Mouse (Mus musculus) brain, adult 2 months (tissue): ENCODE measurements at regions not wholly inside any gene's neighbourhood (a gene's known extent, or its start where the extent isn't known, plus 50 kb on each side); places are given as distances from the start of the nearest gene placed in this dataset.
A peak's percentile ranks its signal among the peaks of the same experiment; 100 is the strongest.

Experiments used
- DNase-seq: peaks from one replicate; pipeline ENCODE4 v3.0.0; 2011; ENCODE audit warnings: low read depth, low spot score

- peak; percentile 9 for DNase-seq
Measured at GRCm38 (mm10) chr13:31166286-31166685, 192.3 kb downstream of the Gm5447 start.

- no peak for DNase-seq
Measured at GRCm38 (mm10) chr13:31168854-31169253, 194.8 kb downstream of the Gm5447 start.

GRCm38 (mm10) chr13:31171751-31172150 is 197.7 kb downstream of the Gm5447 start:
- no peak for DNase-seq

DNA sequence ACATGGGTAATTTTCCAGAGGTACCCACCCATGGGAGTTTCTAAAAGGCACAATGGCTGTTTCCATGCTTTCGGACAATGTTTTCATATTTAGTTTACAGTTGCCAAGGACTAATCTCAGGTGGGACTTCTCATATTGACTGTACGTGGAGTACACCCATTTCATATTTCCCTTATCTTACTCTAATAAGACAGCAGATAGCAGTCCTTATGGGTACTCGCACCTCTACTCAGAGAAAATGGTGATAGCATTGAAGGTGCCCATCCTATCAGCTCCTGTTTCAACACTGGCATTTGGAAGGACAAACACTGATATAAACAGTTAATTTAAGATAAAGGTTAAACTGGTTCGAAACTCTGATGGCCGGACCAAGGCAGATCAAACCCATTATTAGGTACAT is 198.6 kb downstream of the Gm5447 start:
- no peak for DNase-seq

DNA sequence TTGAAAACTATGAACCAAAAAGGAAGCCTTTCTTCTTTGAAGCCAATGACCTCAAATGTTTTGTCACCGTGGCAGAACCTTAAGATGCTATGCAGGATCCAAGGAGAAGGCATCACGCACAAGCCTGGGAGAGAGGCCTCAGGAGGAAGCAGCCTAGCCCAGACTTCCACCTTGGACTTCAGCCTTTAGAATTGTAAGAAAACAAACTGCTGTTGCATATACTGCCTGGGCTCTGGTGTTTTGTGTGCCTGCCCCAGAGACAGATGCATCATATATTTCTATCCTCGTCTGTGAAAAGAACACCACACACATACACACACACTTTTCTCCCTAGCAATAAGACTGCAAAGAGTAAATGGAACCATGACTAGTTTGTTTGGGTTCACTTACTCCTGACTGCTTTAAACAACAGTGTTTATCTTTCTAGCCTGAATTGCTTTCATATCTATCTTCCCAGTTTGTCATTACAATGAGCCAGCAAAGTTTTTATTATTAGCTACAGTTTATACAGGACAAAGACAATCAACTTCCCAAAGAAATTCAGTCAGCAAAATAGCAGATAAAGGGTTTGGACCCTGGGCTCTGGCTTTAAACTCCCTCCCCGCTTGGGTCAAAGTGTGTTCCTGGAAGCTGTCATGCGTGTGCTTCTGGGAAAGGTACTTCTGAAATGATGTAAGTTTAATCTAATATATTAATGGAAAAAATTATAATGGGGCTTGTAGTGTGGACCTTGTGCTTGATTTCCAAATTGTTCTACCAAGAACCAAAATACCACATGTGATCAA is 204.2 kb downstream of the Gm5447 start:
- no peak for DNase-seq

- DNase-seq, result no peak
Measured at GRCm38 (mm10) chr13:31178964-31179363, 205.0 kb downstream of the Gm5447 start.

GRCm38 (mm10) chr13:31179407-31180001 is 205.5 kb downstream of the Gm5447 start:
- DNase-seq, result peak; percentile 66

DNA sequence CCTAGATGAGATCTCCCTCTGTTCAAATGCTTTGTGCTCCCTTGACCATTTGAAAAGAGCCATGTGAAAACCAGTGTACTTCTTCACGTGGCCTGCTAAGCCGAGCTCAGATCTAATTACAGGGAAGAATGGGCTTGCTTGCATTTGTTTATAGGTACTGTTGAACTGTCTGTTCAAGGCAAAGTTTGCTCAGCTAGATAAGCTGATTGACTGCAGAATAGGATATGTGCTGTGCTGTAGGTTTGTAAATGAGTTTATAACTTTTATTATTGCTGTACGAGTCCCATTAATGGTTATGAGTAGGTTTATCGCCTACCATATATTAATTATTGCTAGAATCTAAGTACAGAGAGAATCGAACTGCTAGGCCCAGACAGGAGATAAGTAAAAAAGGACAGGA is 207.5 kb downstream of the Gm5447 start:
- DNase-seq, result no peak

- DNase-seq, result no peak
Measured at GRCm38 (mm10) chr13:31184845-31185834, 211.1 kb downstream of the Gm5447 start.

GRCm38 (mm10) chr13:31186805-31187589 is 213.0 kb downstream of the Gm5447 start:
- DNase-seq, result no peak

GRCm38 (mm10) chr13:31189116-31189515 is 215.1 kb downstream of the Gm5447 start:
- DNase-seq, result peak; percentile 32

DNA sequence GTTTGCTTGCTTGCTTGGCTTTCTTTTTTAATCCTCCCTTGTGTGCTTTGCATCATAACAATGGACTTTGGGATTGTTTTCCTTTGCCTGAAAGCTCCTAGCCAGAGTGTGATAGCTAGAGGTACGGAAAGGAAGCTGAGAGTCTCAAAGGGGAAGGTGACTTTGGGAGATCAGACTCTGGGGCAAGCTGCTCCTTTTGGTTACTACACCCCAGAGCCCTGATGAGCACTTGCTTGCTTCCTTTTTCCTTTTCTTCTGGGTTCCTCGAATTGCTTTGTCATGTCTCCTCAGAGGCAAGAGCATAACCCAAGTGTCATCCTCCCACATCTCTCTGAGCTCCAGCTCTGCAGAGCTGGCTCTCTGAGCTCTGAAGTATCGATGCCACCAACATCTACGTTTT is 216.0 kb downstream of the Gm5447 start:
- DNase-seq, result no peak

- DNase-seq, result no peak
Measured at GRCm38 (mm10) chr13:31191344-31192139, 217.5 kb downstream of the Gm5447 start.

- no peak for DNase-seq
Measured at GRCm38 (mm10) chr13:31194971-31195370, 221.0 kb downstream of the Gm5447 start.

DNA sequence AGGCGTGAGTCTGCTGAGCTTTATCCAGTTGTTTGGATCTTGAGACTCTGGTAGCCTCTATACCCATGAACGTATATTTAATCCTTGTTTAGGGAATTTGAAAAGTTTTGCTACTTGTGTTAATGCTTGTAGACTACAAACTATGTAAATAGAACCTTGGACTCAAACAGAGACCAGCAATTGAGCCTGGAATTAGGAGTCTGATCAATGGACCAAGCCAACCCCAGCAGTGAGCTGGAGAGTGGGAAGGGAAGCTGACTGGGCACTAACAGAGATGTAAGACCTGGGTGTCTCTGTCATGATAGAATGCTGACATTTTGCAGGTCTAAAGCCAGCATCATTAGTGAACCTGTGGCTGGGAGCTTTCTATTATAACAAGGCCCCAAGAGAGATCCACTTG is 222.5 kb downstream of the Gm5447 start:
- DNase-seq, result no peak

DNA sequence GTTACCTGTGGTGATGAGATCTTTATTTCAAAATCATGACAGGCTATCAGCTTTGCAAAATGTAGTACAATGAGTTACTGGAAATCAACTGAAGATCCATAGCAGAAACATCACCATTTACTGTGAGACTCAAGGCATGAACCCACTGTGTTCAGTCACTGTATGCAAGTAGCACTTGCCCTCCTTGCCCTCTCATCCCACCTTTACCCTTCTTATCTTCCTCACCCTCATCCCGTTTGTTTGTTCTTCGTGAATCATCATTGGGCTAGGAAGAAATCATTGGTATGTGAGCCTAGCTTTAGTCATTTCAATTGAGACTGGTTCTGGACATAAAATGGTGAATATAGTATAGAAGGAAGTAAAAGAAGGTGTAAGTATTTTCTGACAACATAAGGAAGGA is 223.6 kb downstream of the Gm5447 start:
- no peak for DNase-seq

- no peak for DNase-seq
Measured at GRCm38 (mm10) chr13:31199384-31199783, 225.4 kb downstream of the Gm5447 start.

DNA sequence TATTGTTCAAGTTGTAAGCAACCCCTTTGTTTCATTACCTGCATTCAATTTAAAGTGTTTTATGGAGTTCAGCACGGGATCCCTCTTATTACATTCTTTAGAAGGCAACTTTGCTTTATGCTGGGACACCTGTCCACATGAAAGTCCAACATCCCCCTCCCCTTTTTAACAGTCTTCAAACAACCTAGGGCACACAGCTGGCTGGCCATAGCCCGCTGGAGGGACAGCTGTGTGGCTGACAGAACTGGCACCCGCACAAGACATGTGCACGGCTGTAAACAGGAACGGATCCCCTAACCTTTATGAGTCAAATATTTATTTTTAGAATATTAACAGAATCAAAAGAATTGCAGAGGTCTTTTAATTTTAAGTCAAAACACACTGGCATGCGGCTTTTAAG is 230.1 kb downstream of the Gm5447 start:
- DNase-seq, result no peak

DNA sequence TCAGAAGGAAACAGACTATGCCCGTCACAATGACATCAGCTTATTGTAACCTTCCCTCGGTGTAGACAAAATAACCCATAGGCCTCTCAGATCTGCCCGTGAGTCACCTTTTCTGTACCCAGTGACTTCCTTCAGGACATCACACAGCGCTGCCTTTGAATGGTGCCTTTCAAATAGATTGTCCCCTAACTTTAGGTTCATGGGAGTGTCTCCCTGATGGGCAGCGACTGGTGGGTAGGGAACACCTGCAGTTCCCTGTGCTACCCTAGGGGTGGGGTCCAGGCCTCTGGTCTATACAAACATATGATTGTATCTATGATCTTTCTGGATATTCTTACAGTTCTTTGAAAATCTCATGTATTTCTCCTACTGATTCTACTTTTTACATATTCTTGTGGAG is 232.4 kb downstream of the Gm5447 start:
- no peak for DNase-seq

DNA sequence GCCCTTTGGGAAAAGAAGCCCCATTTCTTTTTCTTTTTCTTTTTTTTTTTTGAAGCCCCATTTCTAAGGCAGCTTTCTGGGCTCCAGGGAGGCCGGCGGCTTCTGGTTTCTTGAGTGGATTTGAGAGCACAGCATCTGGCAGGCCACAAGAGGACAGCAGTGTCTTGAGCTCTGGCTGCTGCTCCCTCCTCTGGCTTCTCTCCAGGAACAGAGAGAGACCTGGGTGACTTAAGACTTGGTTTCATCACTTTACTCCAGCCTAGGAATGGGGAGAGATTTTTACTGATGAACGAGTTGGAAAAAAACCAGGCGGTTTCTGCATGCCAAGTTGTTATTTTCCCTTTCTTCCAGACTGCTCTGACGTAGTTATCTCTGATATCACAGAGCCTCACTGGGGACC is 233.7 kb downstream of the Gm5447 start:
- DNase-seq, result peak; percentile 81

- no peak for DNase-seq
Measured at GRCm38 (mm10) chr13:31223016-31223415, 249.0 kb downstream of the Gm5447 start.
